Mouse (Mus musculus): ENCODE data around the gene Myom3. TPM values are rescaled to one million over a fixed set of nuclear protein-coding genes. Genes with fewer than 3 reads are reported as not detected.
"Not testable (repeated sequence)": the region's sequence is repeated elsewhere in the genome, so short reads cannot be mapped to it uniquely, and the experiment has no call there.

Gene Myom3
- polyA plus RNA-seq (2014; fragmentation: Nextera tagmentation; extraction: Ambion mirVana), result not detected in 2 replicates

GRCm38 (mm10) chr4:135759356-135759976 is at the start of gene Myom3:
Gene Myom3 (plus strand): TSS chr4:135759715.
- H3K9me3 ChIP-seq (ENCODE audit: low read depth, low read length), result no peaks in the 10 kb centered on the region
- H3K4me1 ChIP-seq (ENCODE audit: insufficient read depth), result no peaks in the 10 kb centered on the region
- H3K27ac ChIP-seq (ENCODE audit: low read depth), result no peak within 1 kb of the TSS
- no peaks in the 10 kb centered on the region for H3K27me3 ChIP-seq (ENCODE audit: insufficient read depth, low read length)
- 47% methylated on average over 10 of the region's 10 CpGs for WGBS
- H3K36me3 ChIP-seq (ENCODE audit: insufficient read depth), result no peaks in the 10 kb centered on the region
- H3K4me2 ChIP-seq, result no peak within 1 kb of the TSS
- no peak for ATAC-seq (ENCODE audit: insufficient read depth)
- no peak within 1 kb of the TSS for H3K9ac ChIP-seq
- no peak within 1 kb of the TSS for H3K4me3 ChIP-seq (ENCODE audit: low read depth, low read length)
- no peak for TF ChIP-seq CTCF (IDR thresholded peaks at IDR 0.05; ENCODE audit: low read depth)
- DNase-seq, result no peak

- no peaks in the 10 kb centered on the region for H3K4me1 ChIP-seq (ENCODE audit: insufficient read depth)
- no peak overlapping the region for H3K4me3 ChIP-seq (ENCODE audit: low read depth, low read length)
- DNase-seq (no peak), ATAC-seq (ENCODE audit: insufficient read depth) (no peak)
- H3K9me3 ChIP-seq (ENCODE audit: low read depth, low read length), result no peaks in the 10 kb centered on the region
- no peak for TF ChIP-seq CTCF (IDR thresholded peaks at IDR 0.05; ENCODE audit: low read depth)
- H3K27me3 ChIP-seq (ENCODE audit: insufficient read depth, low read length), result no peaks in the 10 kb centered on the region
- WGBS, result 69% methylated on average over 3 of the region's 3 CpGs
- no peaks in the 10 kb centered on the region for H3K36me3 ChIP-seq (ENCODE audit: insufficient read depth)
- H3K27ac ChIP-seq (ENCODE audit: low read depth), result no peak overlapping the region
- H3K9ac ChIP-seq, result no peak overlapping the region
- no peak overlapping the region for H3K4me2 ChIP-seq
Observed at GRCm38 (mm10) chr4:135710392-135710791, 49.1 kb upstream of the Myom3 start.

GRCm38 (mm10) chr4:135714776-135715175 is 44.7 kb upstream of the Myom3 start:
- no peak for DNase-seq
- no peaks in the 10 kb centered on the region for H3K4me1 ChIP-seq (ENCODE audit: insufficient read depth)
- no peak for ATAC-seq (ENCODE audit: insufficient read depth)
- H3K36me3 ChIP-seq (ENCODE audit: insufficient read depth), result no peaks in the 10 kb centered on the region
- WGBS, result 75% methylated on average over 8 of the region's 8 CpGs
- H3K9ac ChIP-seq, result no peak overlapping the region
- no peaks in the 10 kb centered on the region for H3K27me3 ChIP-seq (ENCODE audit: insufficient read depth, low read length)
- H3K4me3 ChIP-seq (ENCODE audit: low read depth, low read length), result no peak overlapping the region
- no peak for TF ChIP-seq CTCF (IDR thresholded peaks at IDR 0.05; ENCODE audit: low read depth)
- no peak overlapping the region for H3K27ac ChIP-seq (ENCODE audit: low read depth)
- H3K4me2 ChIP-seq, result no peak overlapping the region
- H3K9me3 ChIP-seq (ENCODE audit: low read depth, low read length), result no peaks in the 10 kb centered on the region

GRCm38 (mm10) chr4:135716438-135716837 is 43.1 kb upstream of the Myom3 start:
- H3K27me3 ChIP-seq (ENCODE audit: insufficient read depth, low read length); H3K36me3 ChIP-seq (ENCODE audit: insufficient read depth); ATAC-seq (ENCODE audit: insufficient read depth); H3K4me3 ChIP-seq (ENCODE audit: low read depth, low read length); H3K4me2 ChIP-seq; H3K9me3 ChIP-seq (ENCODE audit: low read depth, low read length); H3K4me1 ChIP-seq (ENCODE audit: insufficient read depth); H3K9ac ChIP-seq; DNase-seq; H3K27ac ChIP-seq (ENCODE audit: low read depth): not testable (repeated sequence)
- 88% methylated on average over 11 of the region's 11 CpGs for WGBS

DNA sequence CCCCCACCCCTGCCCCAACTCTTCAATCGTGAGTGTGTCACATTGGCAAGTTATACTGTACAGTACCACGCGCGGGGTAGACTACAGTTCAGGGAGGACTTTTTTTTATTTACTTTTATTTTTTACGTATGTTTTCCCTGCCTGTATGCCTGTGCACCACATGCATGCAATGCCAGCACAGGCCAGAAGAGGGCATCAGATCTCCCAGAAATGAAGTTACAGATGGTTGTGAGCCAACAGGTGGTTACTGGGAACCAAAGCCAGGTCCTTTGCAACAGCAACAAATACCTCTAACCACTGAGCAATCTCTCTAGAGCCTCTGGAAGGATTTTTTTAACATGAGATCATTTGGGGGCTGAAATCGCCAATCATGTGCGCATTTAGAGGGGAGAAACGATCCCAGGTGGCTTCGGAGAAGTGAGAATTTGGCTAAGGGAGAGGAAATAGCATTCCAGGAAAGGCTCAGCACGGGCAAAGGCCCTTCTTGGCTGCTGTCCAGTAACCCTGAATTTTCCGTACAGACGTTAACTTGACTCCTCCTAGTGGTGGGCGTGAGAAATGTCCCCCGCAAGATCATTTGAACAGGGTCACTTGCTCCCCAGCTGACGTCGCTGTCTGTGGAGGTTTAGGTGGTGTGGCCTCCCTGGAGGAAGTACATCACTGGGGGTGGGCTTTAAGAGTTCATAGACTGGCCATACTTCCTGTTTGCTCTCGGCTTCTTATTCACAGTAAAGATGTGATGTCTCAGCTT is 36.8 kb upstream of the Myom3 start:
- Histone ChIP-seq H3K9ac (no peak overlapping the region), H3K36me3 (ENCODE audit: insufficient read depth) (no peaks in the 10 kb centered on the region), H3K4me1 (ENCODE audit: insufficient read depth) (peaks cover under 1% of the 10 kb centered on the region; the same call in 1 of the 2 replicates), H3K4me2 (no peak overlapping the region), H3K9me3 (ENCODE audit: low read depth, low read length) (peaks cover 4% of the 10 kb centered on the region; the same call in 1 of the 2 replicates), H3K27ac (ENCODE audit: low read depth) (no peak overlapping the region), H3K27me3 (ENCODE audit: insufficient read depth, low read length) (no peaks in the 10 kb centered on the region), H3K4me3 (ENCODE audit: low read depth, low read length) (no peak overlapping the region)
- WGBS, result 68% methylated on average over 17 of the region's 17 CpGs
- peak; percentile 53 for TF ChIP-seq CTCF (IDR thresholded peaks at IDR 0.05; ENCODE audit: low read depth)
- DNase-seq, result peak; percentile 75
- no peak for ATAC-seq (ENCODE audit: insufficient read depth)

DNA sequence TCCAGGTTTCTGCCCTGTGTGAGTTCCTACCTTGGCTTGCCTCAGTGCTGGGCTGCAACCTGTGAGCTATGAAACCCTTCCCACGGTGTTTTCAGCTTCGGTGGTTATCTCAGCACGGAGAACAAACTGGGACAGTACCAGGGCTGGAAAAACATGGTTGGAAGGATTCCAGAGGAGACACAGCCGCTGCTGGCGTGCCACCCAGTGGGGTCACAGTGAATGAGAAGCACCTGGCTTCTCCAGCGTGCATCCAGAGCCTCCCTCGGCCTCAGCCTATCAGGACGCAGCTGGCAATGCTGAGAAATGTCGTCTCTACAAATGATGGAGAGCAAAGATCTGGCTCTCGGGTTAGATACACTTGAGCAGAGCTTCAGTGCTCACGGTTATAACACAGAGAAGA is 33.1 kb upstream of the Myom3 start:
- H3K27ac ChIP-seq (ENCODE audit: low read depth), result no peak overlapping the region
- H3K4me1 ChIP-seq (ENCODE audit: insufficient read depth), result peaks cover 5% of the 10 kb centered on the region; the same call in 1 of the 2 replicates
- no peaks in the 10 kb centered on the region for H3K36me3 ChIP-seq (ENCODE audit: insufficient read depth)
- TF ChIP-seq CTCF (IDR thresholded peaks at IDR 0.05; ENCODE audit: low read depth), result no peak
- ATAC-seq (ENCODE audit: insufficient read depth), result no peak
- H3K4me2 ChIP-seq, result no peak overlapping the region
- no peak for DNase-seq
- H3K27me3 ChIP-seq (ENCODE audit: insufficient read depth, low read length), result no peaks in the 10 kb centered on the region
- no peak overlapping the region for H3K9ac ChIP-seq
- no peak overlapping the region for H3K4me3 ChIP-seq (ENCODE audit: low read depth, low read length)
- H3K9me3 ChIP-seq (ENCODE audit: low read depth, low read length), result peaks cover 4% of the 10 kb centered on the region; the same call in 1 of the 2 replicates
- WGBS, result 46% methylated on average over 11 of the region's 11 CpGs

DNA sequence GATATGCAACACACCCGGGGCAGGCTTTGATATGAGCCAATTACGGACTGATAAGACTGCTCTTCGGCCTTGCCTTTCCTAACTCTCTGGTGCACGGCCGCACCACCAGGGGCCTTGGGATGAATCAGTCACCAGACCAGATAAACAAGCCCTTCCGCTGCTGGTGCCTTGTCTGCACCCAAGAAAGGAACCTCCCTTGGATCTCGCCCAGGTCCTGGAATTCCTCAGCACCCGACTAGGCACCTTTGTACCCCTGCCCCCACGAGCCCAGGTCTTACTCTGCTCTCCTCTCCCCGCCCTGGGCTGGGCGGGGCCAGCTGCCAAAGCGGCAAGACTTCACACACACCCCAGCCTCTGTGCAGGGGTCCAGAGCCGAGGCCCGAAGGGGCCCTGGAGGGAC is 31.7 kb upstream of the Myom3 start, which contains the start of gene Il22ra1:
Gene Il22ra1, plus strand, starts transcription at position 356 of the 400 bp plus-strand sequence.
- peaks cover 5% of the 10 kb centered on the region; the same call in 1 of the 2 replicates for H3K4me1 ChIP-seq (ENCODE audit: insufficient read depth)
- peak within 1 kb of the TSS; percentile 10; the same call in 1 of the 2 replicates for H3K4me3 ChIP-seq (ENCODE audit: low read depth, low read length)
- peak; percentile 13 for TF ChIP-seq CTCF (IDR thresholded peaks at IDR 0.05; ENCODE audit: low read depth)
- H3K9ac ChIP-seq, result no peak within 1 kb of the TSS
- 0 out of 2 replicates have a peak, but pooled peaks have one; percentile 24 for ATAC-seq (ENCODE audit: insufficient read depth)
- no peaks in the 10 kb centered on the region for H3K27me3 ChIP-seq (ENCODE audit: insufficient read depth, low read length)
- H3K4me2 ChIP-seq, result peak within 1 kb of the TSS; percentile 50
- 9% methylated on average over 14 of the region's 14 CpGs for WGBS
- no peaks in the 10 kb centered on the region for H3K36me3 ChIP-seq (ENCODE audit: insufficient read depth)
- peaks cover 1% of the 10 kb centered on the region; the same call in 1 of the 2 replicates for H3K9me3 ChIP-seq (ENCODE audit: low read depth, low read length)
- peak; percentile 26 for DNase-seq
- no peak within 1 kb of the TSS for H3K27ac ChIP-seq (ENCODE audit: low read depth)
